Mouse (Mus musculus) gastrocnemius, postnatal 25 days (tissue): ENCODE measurements around the gene Bmyc. TPM values are rescaled to one million over a fixed set of nuclear protein-coding genes. Genes with fewer than 3 reads are reported as not detected.
"Not testable (repeated sequence)": the region's sequence is repeated elsewhere in the genome, so short reads cannot be mapped to it uniquely, and the experiment has no call there.

Experiments
- DNase-seq: peaks from one replicate; pipeline ENCODE4 v3.0.0; 2022
- total RNA-seq, 2 experiments: library from RNA; stranded (reverse); gene quantifications; 1 replicate in 1 of 2; 2 replicates in 1 of 2; pipeline ENCODE4 v1.2.3; 2021

Bmyc gene
- total RNA-seq, 2 experiments from 2014 or later, result 8.4 to 11.2 TPM

GRCm38 (mm10) chr2:25733199-25733930 is 26.8 kb downstream of the Bmyc start:
- no peak for DNase-seq

GRCm38 (mm10) chr2:25736709-25737108 is 30.2 kb downstream of the Bmyc start, which contains the start of gene Obp2b:
TSS of gene Obp2b (plus strand) at chr2:25737009.
- DNase-seq, result not testable (repeated sequence)

- no peak for DNase-seq
Observed at GRCm38 (mm10) chr2:25741671-25742070, 35.1 kb downstream of the Bmyc start.

GRCm38 (mm10) chr2:25754201-25754600 is 47.7 kb downstream of the Bmyc start:
- DNase-seq, result no peak

Other genes with a start within 250 kb of the Bmyc start
- gene Clic3, start 249.9 kb upstream of the Bmyc start, total RNA-seq, result under 1 TPM; 0.35 to 0.64 TPM
- 10 to 100 TPM; 13.7 to 16.2 TPM for gene Paxx, start 245.6 kb upstream of the Bmyc start, total RNA-seq
- gene Ptgds, start 236.7 kb upstream of the Bmyc start, total RNA-seq, result not detected
- gene Lcn12, start 212.8 kb upstream of the Bmyc start, total RNA-seq, result not detected
- 10 to 100 TPM; 77.2 to 77.4 TPM for gene Fbxw5, start 206.0 kb upstream of the Bmyc start, total RNA-seq
- gene C8g, start 205.0 kb upstream of the Bmyc start, total RNA-seq, result 1 to 10 TPM in 1 of 2 experiments, under 1 TPM in 1; 0.86 to 1.3 TPM
- 10 to 100 TPM; 10.5 to 10.9 TPM for gene Traf2, start 159.8 kb upstream of the Bmyc start, total RNA-seq
- 100 to 1,000 TPM; 142 to 162 TPM for gene Edf1, start 148.9 kb upstream of the Bmyc start, total RNA-seq
- gene Mamdc4, start 131.9 kb upstream of the Bmyc start, total RNA-seq, result 1 to 10 TPM; 1.7 to 3.2 TPM
- gene Phpt1, start 131.5 kb upstream of the Bmyc start, total RNA-seq, result 10 to 100 TPM; 50.1 to 53.7 TPM
- not detected for gene Ajm1, start 125.0 kb upstream of the Bmyc start, total RNA-seq
- 10 to 100 TPM; 63.5 to 67.8 TPM for gene Rabl6, start 98.2 kb upstream of the Bmyc start, total RNA-seq
- gene Ccdc183, start 89.1 kb upstream of the Bmyc start, total RNA-seq, result not detected
- gene Tmem141, start 84.7 kb upstream of the Bmyc start, total RNA-seq, result 10 to 100 TPM; 15.2 to 16.4 TPM
- 1 to 10 TPM; 3.9 to 8.5 TPM for gene Fcna, start 78.7 kb upstream of the Bmyc start, total RNA-seq
- gene Lcn8, start 53.6 kb upstream of the Bmyc start, total RNA-seq, result 10 to 100 TPM in 1 of 2 experiments, 1 to 10 TPM in 1; 5.7 to 20.3 TPM
- gene Lcn5, start 48.8 kb upstream of the Bmyc start, total RNA-seq, result not detected
- gene Lcn6, start 30.0 kb upstream of the Bmyc start, total RNA-seq, result not detected
- not detected for gene Lcn10, start 24.0 kb upstream of the Bmyc start, total RNA-seq
- gene Obp2a, start 6.7 kb upstream of the Bmyc start, total RNA-seq, result not detected
- gene Obp2b, start 30.3 kb downstream of the Bmyc start, total RNA-seq, result not detected
- not detected for gene Lcn3, start 58.8 kb downstream of the Bmyc start, total RNA-seq
- not detected for gene Lcn11, start 70.3 kb downstream of the Bmyc start, total RNA-seq
- gene Gm13539, start 75.5 kb downstream of the Bmyc start, total RNA-seq, result not detected
- gene Glt6d1, start 109.1 kb downstream of the Bmyc start, total RNA-seq, result not detected
- not detected for gene Lcn9, start 116.4 kb downstream of the Bmyc start, total RNA-seq
- not detected for gene Sohlh1, start 140.5 kb downstream of the Bmyc start, total RNA-seq
- gene Kcnt1, start 157.0 kb downstream of the Bmyc start, total RNA-seq, result under 1 TPM in 1 of 2 experiments, not detected in 1; 0.27 TPM